Mouse (Mus musculus): ENCODE results near the gene Gm12184.
A peak's percentile ranks its signal among the peaks of the same experiment; 100 is the strongest.
"Not testable (repeated sequence)": the region's sequence is repeated elsewhere in the genome, so short reads cannot be mapped to it uniquely, and the experiment has no call there.

Gm12184 gene

DNA sequence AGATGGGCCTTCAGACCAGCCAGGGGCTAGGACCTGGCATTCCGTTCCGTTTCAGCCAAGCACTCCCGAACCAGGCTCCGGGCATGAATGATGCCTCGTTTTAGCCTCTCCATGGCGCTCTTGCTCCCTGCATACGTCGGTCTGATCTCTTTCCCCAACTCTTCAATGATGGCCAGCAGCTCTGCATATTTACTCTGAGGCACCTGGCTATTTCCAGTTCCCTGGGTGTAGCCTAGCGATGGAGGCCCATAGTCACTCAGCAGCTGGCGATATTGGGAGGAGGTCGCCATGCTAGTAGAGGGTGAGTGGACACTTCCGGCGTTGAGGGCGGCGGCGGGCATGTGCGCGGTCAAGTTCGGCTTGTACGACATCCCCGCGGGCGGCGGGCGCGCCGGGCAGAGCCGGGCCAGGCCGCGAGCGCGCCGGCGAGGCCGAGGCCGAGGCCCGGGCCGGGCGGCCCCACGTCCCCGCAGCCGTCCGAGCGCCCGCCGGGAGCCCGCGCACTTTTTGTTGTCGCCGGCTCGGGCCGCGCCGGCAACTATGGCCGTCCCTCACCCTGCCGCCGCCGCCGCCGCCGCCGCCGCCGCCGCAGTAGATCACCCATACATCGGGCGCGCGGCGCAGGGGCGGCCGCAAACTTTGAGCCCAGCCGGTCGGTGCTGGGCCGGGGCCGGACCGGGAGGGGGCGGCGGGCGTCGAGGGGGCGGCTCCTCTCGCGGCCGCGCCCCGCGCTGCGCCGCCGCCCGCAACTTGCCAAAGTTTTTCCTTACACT lies at the start of gene Gm12184, which contains the start of gene Trim7:
Gm12184 (minus strand) TSS at position 677 of the 773 bp plus-strand sequence.
Trim7 (plus strand) TSS at position 162 of the 773 bp plus-strand sequence.
- DNase-seq (ENCODE audit: low spot score), result not testable (repeated sequence)

DNA sequence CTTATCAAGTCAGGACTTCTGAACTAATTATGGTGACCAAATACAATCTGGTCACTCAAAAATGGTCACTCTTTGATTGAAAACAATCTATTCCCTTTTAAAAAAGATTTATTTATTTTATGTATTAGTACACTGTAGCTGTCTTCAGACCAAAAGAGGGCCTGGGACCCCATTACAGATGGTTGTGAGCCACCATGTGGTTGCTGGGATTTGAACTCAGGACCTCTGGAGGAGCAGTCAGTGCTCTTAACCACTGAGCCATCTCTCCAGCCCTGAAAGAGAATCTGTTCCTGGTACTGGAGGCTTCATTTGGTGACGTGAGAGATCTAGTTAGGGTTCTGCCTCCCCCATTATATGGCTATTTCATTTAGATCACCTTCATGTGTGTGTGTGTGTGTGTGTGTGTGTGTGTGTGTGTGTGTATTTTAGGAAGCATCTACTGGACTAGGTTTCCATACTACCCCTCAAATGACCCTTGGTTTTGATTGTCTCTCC lies 48.9 kb upstream of the Gm12184 start:
- not testable (repeated sequence) for DNase-seq (ENCODE audit: low spot score)

DNA sequence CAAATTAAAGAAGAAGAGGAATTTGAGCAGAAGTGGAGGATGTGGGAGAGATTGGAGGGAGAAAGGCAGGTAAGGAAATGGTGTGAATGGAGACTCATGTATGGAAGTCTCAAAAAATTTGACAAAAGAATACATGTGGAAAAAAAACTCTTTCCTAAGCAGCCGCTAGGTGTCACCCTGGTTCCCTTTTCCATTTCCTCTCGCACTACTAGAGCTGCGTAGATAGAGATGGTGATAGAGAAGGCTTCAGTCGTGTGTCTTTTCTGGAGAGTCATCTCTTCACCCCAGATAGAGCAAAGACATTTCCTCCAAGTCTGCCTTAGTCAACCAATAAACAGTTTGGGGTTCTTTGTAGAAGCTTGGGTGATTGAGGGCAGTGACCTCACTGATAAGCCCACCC lies 48.0 kb upstream of the Gm12184 start:
- peak; percentile 77 for DNase-seq (ENCODE audit: low spot score)

DNA sequence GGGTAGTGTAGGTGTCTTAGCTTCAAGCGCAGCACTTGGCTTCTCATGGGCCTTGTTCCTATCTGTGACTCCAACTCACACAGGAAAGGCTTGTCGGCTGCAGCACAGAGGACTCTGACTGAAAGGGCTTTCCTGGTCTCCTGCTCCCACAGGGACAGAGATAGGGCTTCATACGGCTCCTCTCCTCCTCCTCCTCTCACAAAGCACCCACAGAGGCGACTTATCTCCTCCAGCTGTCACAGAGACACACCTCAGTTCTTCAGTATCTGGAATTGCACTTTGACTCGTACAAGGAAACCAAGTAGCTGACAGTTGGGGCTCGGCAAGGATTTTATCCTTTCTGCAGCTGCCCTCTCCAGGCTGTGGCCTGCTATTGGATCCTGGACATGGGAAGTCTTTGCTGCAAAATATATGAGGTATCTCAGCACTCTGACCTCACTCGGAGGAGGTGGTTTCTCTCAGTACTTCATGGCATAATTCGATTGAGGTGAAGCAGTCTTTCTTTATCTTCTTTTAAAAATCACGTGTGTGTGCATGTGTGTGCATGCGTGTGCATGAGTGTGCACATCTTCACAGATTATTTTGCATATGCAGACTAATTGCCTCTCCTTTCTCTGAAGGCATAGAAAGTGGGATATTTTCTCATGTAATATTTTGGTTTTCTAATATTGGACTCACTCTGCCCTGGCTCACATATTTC lies 47.3 kb upstream of the Gm12184 start:
- no peak for DNase-seq (ENCODE audit: low spot score)

DNA sequence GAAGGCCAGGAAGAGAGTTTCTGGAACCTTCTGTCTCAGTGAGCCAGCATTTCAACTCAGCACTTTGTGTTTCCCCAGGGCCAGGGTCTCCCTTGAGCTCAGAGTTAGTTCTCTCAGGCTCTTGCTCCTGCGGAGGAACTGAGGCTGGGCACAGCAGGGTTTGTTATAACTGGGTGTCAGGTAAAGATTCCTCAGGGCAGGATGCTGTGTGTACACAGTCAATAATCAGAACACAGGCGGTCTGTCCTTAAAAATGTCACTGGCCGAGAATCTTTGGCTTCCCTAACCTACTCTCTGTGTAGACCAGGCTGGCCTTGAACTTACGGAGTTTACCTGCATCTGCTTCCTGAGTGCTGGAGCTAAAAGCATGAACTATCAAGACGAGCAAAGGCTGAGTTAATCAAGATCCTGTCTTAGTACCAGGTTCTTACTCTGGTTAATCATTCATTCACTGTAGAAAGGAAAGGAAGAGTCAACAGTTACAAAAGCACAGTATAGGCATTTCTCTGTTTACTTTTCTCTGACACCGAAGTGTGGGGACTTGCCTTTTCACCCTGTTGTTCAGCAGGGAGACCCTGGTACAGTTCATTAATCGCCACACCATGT lies 46.3 kb upstream of the Gm12184 start:
- no peak for DNase-seq (ENCODE audit: low spot score)

DNA sequence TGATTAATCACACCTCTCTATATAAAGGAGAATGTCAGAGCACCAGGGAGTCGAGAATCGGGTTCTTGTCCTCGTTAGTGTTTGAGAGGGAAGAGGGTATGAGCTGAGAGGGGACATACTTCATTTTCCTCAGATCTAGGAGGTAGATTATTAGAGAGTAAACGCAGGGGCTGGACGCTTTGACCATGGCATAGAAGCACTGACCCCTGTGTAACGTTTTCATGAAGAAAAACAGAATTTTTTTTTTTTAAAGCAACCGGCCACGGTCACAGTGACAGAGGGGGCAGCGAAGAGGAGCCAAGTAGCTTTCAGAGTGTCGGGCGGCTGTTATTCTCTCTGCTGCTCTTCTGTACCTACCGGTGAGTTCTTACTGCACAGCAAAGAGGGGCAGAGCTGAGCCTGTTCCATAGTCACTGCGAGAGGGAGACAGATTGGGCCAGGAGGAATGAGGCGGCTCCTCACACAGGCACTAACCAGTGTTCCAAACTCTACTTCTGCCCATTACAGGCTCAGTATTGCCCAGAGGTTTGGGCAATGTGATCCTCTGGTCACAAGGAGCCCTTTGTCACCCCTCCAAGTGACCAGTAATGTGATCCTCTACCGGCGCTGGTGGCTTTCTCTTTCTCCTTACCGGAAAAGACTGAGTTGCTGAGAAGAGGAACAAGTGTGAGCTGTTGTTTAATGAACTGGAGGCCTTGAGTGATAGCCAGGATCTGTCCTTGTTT lies 45.5 kb upstream of the Gm12184 start:
- peak; percentile 61 for DNase-seq (ENCODE audit: low spot score)

DNA sequence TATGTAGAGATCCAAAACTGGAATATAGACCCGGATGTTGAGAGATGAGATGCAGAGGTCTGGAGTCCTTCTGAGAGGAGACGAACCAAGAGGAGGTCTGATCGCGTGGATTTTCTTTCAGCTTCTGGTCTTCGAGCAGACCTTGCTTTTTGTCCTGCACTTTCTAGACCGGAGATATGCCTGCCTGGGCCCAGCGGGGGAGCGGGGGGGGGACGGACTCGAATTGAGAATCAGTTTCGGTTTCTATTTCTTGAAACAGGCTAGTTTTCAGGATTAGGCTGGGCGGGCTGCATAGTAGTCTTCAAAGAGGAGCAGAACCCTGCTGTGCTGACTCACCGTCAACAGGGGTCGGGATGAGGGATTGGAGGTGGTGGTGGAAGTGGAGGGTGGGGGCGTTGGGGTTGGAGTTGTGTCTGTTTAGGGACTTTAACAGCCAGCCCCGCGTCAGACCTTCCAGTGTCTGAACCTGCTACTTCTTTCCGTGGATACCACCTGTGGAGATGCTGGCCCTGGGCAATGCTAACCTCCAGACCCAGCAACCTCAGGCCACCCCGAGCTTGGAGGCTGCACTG lies 44.8 kb upstream of the Gm12184 start, which contains the start of gene Irgm1:
Irgm1 (minus strand) TSS at position 483 of the 572 bp plus-strand sequence.
- DNase-seq (ENCODE audit: low spot score), result peak; percentile 91

DNA sequence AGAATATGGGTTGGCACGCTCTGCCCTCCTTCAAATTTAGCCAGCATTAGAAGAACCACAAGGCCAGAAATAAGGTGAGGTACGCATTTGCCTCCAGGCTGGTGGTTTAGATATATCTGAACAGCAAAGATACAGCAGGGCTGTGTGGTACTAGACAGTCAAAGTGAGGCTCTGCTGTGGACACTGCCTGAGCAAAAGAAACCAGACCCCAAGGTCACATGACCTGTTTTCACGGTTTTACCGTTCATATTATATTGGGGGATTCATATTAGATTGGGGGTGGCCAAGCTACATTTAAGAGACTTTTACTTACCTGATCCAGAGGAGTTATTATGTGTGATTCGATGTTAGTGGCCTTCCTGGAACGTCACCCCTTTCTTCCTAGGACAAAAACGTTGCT lies 44.3 kb upstream of the Gm12184 start:
- no peak for DNase-seq (ENCODE audit: low spot score)

DNA sequence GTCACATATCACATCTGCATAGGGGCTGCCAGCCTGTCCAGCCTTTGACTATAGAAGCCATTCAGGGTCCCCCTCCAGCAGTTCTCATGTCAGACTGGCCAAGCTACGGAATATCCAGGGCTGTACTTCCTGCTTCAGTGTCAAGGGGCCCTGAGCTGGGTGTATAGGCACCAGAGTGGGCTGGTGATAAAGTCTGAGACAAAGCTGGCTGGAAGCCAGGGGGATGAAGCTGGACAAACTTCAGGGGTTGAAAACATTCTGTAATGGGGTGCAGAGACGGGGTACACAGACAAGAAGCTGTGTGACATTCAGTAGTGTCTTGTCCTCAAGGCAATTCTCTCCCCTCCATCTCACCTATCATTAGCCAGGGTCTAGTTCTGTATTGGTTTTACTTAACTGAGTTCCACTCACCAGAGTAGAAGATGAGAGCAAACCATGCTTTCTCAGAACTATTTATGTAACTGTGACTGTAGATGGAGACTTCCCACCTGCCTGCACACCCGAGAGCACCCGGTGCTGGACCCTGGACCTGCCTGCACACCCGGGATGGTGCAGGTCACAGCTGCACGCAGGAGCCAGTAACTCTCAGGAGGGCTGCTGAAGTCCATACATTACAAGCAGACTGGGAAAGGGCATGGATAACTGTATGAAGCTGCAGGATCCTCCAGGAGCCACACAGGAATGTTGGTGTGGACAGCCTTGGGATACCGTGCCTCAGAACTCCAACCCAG lies 43.1 kb upstream of the Gm12184 start:
- no peak for DNase-seq (ENCODE audit: low spot score)

DNA sequence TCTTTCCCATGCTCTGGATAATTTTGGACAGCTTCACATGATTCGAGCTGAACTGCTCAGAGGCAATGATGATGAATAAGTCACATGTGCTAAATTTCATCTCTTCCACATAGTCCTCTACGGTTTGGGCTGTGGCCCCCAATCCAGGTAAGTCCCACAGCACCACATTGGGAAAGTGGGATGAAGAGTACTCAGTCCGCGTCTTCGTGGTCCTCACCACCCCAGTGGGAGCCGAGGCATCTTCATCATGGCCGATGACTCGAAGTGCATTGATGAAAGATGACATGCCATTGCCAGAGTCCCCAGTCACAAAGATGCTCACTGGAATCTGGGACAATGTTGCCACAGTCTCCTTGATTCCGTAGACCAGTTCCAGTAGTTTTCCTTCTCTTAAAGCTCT lies 40.0 kb upstream of the Gm12184 start:
- DNase-seq (ENCODE audit: low spot score), result no peak

DNA sequence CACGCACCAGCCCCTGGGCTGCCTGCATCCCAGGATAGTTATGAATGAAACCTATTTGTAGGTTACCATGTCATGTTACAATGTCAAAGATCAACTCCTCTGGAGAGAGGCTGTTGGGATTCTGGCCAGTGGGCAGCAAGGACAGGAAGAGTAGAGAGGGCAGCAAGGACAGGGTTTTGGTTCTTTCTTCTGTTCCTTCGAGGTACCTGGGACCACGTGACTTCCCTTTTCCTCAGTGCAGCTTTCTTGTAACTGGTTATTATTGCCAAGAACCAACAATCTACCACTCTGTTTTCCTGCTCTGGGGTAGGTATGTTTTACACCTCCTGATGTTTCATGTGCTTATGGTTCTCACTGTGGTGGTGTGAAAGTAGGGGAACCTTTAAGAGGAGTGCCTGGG lies 37.4 kb upstream of the Gm12184 start:
- no peak for DNase-seq (ENCODE audit: low spot score)

DNA sequence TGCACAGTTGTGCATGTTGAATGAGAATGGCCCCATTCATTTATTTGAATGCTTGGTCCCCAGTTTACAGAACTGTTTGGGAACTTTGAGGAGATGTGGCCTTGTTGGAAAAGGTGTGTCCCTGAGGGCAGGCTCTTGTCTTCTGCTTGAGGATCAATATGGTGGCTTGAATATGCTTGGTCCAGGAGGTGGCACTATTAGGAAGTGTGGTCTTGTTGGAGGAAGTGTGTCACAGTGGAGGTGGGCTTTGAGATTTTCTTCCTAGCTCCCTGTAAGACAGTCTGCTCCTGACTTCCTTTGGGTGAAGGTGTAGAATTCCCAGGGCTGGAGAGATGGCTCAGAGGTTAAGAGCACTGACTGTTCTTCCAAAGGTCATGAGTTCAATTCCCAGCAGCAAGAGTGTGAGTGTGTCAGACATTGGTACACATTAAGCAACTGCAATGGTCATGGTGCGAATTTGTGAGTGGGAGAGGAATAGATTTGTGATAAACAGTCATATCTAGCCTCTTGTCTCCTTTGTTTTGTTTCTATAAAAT lies 36.4 kb upstream of the Gm12184 start:
- no peak for DNase-seq (ENCODE audit: low spot score)

DNA sequence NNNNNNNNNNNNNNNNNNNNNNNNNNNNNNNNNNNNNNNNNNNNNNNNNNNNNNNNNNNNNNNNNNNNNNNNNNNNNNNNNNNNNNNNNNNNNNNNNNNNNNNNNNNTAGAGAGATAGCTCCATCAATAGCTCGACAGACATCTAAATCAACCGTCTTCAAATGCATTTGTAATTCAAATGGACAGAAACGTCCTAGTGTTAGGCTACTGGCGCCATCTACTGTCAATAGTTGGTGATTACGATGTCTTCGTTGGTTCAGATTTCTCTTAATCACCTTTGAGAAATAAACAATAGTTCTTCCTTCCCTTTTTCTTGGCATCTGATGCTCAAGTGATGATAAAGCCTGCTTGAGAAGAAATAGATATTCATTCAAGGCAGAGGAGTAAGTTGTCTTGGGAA lies 32.6 kb upstream of the Gm12184 start:
- DNase-seq (ENCODE audit: low spot score), result peak; percentile 90

DNA sequence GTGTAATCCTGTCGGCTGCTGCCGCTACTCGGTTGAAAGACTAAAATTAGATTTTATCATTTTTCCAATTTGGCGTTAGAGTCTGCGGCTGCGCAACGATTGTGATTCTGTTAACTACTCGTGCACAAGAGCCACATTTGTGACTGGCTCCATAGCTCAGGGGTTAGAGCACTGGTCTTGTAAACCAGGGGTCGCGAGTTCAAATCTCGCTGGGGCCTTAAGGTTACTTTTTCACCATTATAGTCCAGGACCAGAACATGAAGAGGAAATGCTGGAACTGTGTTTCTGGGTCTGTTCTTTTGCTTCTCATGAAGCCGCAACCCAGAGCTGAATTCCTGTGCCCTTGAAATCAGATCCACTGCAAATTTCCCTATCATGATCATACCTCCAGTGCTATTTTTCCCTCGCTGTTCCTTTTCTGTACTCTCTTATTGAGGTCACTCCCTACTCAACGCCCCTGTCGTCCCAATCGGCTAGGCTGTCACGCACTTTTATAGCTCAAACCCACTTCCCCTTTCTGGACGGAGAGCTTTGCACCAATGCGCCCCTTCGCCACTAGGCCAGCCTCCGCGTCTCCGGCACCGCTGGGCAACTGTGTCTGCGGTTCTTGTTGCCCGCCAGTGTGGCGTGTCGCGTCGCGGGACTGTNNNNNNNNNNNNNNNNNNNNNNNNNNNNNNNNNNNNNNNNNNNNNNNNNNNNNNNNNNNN lies 27.2 kb upstream of the Gm12184 start:
- DNase-seq (ENCODE audit: low spot score), result peak; percentile 94

DNA sequence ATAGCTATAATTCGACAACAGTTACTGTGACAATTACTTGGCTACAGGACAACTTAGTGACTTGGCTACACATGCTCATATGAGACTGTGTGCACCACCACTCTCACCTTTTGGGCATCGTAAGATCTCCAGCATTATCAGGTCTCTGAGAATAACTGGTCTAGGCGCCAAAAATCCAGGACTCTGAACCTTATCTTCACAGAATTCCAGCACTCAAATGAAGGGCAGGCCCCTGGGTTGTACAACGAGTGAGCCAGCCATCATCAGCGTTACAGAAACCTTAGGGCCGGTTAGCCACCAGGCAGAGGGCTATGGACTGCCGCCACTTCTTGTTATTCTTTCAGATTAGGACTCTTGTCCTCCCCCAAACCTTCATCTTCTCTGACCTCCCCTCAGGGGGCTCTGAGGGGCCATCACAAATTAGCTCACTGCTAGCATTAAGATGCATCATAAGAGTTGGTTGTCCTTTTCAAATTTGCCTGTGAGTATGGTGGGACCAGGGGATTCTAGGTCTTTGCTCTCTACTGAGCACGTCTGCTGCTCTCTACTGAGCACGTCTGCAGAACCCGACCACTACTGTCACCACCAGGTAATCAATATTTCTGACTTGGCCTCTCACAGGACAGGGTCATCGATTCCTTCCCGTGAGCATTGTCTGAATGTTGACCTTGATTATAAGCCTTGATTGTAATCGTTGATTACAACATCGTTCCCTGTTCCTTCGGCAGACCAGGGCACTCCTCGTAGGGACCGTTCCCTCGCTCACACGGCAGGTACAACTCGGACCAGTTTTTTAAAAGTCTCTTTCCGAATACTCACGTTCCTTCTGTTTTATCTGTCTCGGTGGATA lies 26.4 kb upstream of the Gm12184 start:
- DNase-seq (ENCODE audit: low spot score), result peak; percentile 44

DNA sequence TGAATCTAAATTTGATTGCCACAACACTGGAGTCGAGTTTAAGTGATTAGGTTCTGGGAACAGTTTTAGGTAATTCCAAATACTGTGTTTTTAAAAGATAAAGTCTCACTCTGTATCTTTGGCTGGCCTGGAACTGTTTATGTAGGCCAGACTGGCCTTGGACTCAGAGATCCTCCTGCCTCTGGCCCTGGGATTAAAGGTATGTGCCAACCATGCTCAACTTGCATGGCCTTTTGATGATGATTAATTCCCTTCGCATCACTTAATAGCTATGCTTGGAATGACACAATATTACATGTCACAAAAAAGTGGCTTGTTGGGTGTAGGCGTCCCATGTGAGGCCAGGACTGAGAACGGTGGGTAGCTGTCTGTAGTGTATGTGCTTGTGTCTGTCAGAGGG lies 25.7 kb upstream of the Gm12184 start:
- DNase-seq (ENCODE audit: low spot score), result no peak

DNA sequence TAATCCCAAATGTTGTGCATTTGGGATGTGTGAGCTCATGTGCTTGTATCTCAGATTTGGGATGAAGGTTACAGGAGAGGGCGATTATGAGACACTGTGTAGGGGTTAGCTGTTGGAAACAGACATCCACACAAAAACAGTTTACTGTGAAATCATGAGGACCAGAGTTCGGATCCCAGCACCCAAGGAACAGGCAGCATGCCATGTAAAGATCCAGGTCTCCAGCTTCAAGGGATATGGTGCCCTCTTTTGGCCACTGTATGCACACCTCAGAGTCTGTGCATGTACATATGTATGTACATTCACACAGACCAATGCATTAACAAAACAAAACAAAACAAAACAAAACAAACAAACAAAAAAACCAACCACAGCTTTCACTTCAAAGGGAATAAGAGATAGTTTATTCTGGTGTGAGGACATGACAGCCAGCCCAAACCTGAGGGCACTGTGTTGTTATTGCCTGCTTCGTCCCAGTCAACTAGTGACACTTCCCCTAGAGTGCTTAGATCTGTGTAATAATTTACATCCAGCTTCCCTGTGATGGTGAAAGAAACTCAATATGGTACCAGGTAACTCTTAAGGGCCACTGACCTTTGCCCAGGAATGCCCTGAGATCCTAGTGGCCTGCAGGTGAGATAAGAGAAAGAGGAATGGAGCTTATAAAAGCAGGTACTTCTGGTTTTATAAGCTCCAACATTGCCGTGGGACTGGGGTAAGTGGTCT lies 25.0 kb upstream of the Gm12184 start:
- no peak for DNase-seq (ENCODE audit: low spot score)

DNA sequence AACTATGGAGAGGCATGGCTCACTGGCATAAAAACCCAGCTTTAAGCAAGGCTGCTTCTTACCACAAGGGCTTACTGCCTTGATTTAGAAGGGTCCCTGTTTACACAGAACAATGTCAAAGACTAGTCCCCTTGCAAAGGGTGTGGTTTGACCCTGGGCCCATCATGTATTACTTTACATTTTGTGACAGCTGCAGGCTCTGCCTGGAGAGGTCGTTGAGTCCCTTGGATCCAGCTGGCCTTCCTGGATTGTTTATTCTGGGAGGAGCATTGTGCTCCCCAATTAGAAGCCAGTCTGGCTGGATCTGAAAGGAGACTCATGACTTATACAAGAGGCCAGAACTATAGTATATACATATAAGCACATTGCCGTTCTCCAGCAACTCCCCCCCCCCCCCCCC lies 23.8 kb upstream of the Gm12184 start:
- DNase-seq (ENCODE audit: low spot score), result no peak
